Mouse (Mus musculus): ENCODE measurements at regions not wholly inside any gene's neighbourhood (a gene's known extent, or its start where the extent isn't known, plus 50 kb on each side); places are given as distances from the start of the nearest gene placed in this dataset.

GRCm38 (mm10) chr10:96377549-96377948 is 239.3 kb upstream of the Btg1 start:
- no peak for TF ChIP-seq POLR2A (IDR thresholded peaks at IDR 0.05; ENCODE audit: borderline replicate concordance, insufficient read depth, low read length)
- TF ChIP-seq CTCF (IDR thresholded peaks at IDR 0.05; ENCODE audit: borderline replicate concordance, insufficient read depth, low read depth, low read length): no peak

All from cerebellum, adult 2 months (tissue).